Mouse (Mus musculus): Measurements from ENCODE around the gene Camk1g.

DNA sequence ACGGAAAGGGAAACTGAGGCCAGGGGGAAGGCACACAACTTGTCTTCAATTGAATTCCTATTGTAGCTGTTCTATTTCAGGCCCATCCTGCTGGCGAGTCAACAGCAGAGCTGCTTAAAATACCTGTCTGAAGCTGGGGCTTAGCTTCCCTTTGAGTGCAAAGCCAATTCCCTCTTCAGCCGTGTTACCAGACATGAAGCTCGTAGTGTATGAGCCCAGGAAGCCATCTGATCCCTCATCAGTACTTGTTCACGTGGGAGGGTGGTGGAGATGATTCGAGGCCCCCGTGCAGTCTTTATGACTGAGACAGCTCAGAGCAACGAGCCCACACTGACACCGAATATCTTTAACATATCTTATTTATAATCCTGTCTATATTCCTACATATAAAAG lies 53.7 kb downstream of the Camk1g start:
- no peak for TF ChIP-seq ZC3H11A (IDR thresholded peaks at IDR 0.05; ENCODE audit: low read depth, low read length)
- no peak for TF ChIP-seq UBTF (IDR thresholded peaks at IDR 0.05; ENCODE audit: low read depth, low read length)
- TF ChIP-seq MAX (IDR thresholded peaks at IDR 0.05; ENCODE audit: low read length): no peak
- no peak for TF ChIP-seq CTCF (conservative IDR thresholded peaks at IDR 0.05 in 1 of 2, IDR thresholded peaks at IDR 0.05 in 1 of 2; ENCODE audit: low read depth in 2 of 2, low read length in 2 of 2)
- no peak for TF ChIP-seq POLR2A (IDR thresholded peaks at IDR 0.05; ENCODE audit: low read depth, low read length)
- no peak for TF ChIP-seq JUND (conservative IDR thresholded peaks at IDR 0.05; ENCODE audit: low read depth, low read length)
- no peak for TF ChIP-seq RAD21 (IDR thresholded peaks at IDR 0.05; ENCODE audit: low read depth, low read length)
- TF ChIP-seq NRF1 (IDR thresholded peaks at IDR 0.05; ENCODE audit: low read depth, low read length): no peak
- no peak for TF ChIP-seq USF2 (conservative IDR thresholded peaks at IDR 0.05; ENCODE audit: low read depth, low read length)
- TF ChIP-seq CHD2 (IDR thresholded peaks at IDR 0.05; ENCODE audit: low read length): no peak
